Mouse (Mus musculus) cerebellum, adult 2 months (tissue): ENCODE data around the gene Spr.

Experiments used
- CTCF ChIP-seq: fragments of 200-500 bp; IDR thresholded peaks from 2 replicates; pipeline ENCODE4 v1.5.1; 2011; ENCODE audit warnings: low read depth, mild to moderate bottlenecking, control low read depth, low read length, moderate library complexity, borderline replicate concordance; ENCODE audit not compliant: insufficient read depth
- POLR2A ChIP-seq: fragments of 200-500 bp; IDR thresholded peaks from 2 replicates; pipeline ENCODE4 v1.6.1; 2011; ENCODE audit warnings: low read length, control low read depth, borderline replicate concordance; ENCODE audit not compliant: insufficient read depth

GRCm38 (mm10) chr6:85180036-85180435 lies 42.5 kb upstream of the Spr start:
- TF ChIP-seq POLR2A (no peak), CTCF (no peak)
